Mouse (Mus musculus) telencephalon, adult 2 months (tissue): Measurements from ENCODE around the gene Dnajb6.
"Not testable (repeated sequence)": the region's sequence is repeated elsewhere in the genome, so short reads cannot be mapped to it uniquely, and the experiment has no call there.

Source experiments
- DNase-seq: peaks from one replicate; pipeline ENCODE4 v3.0.0-alpha.2; 2011; ENCODE audit warnings: low read depth, low spot score

The Dnajb6 gene

DNA sequence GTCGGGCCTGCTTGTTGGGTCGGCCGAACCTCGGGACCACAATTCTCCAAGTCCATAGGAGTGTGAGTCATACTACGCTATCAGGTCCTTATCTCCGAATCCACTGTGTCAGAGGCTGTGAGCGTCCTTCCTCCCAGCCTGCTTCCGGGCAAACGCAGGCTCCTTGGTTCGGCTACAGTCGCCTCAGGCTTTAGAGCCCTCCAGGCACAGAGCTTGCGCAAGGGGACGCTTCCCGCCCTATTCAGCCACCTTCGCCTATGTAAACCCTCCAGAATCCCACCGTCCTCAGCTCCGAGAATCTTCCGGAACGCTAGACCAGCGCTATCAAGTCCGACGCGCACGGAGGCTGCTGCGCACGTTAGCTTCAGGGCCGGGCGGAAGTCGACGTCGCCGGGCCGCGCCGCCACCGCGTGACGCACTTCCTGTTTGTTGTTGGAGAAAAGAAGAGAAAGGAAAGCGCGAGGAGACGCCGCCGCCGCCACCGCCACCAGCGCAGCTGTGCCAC, at the start of gene Dnajb6, which contains the start of gene Gm5129:
Gene Dnajb6 (plus strand): TSS at position 132 of the 505 bp plus-strand sequence.
Gene Gm5129 (minus strand): TSS at position 380 of the 505 bp plus-strand sequence.
- peak; percentile 95 for DNase-seq

DNA sequence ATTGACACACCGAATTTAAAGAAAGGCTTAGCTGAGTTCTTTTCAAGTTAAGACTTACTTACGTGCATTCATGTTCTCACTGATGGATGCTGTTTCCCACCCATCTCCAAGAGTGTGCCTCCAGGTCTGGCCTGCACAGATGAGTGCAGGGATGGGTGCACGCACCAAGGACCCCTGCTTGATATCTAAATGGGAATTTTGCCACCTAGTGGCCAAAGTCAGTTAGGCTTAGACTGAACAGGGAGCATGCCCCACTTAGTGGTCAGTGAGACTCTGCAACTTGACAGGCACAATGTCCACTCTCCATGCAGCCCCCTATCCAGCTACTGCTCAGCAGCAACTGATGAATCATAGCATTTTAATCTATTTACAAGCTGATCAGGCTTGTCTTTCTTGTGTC, 47.8 kb upstream of the Dnajb6 start:
- no peak for DNase-seq

DNA sequence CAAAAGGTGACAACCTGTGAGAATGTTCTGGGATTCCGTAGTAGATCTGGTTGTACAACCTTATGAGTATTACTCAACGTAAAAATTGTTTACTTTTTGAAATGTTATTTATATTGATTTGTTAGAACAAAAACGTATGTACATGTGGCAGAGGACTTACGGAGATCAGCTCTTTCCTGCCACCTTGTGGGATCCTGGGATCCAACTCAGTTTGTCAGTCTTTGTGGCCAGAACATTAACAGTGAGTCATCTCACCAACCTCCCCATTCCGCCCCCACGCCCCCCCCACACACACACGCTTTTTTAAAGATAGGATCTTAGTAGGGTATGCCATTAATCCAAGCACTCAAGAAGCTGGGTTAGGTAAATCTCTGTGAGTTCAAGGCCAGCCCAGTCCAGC, 47.1 kb upstream of the Dnajb6 start:
- DNase-seq = peak; percentile 6

DNA sequence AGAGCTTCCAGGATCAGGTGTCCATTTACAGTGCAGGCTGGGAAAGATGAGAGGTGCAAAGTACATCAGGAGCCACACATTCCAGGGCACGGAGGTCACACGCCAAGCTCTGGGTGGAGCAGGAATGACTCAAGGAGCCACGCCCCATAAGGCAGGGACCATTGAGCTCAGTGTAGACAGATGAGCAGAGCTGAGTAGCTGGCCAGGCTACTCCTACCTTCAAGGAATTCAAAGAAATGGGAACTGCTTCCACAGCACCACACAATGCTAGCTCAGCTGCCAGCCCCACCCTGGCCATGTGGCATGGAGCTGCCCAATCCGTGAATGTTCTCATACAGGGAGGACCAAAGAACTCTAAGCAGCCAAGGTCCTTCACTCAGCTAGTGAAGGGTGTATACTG, 37.0 kb upstream of the Dnajb6 start:
- DNase-seq = no peak

DNA sequence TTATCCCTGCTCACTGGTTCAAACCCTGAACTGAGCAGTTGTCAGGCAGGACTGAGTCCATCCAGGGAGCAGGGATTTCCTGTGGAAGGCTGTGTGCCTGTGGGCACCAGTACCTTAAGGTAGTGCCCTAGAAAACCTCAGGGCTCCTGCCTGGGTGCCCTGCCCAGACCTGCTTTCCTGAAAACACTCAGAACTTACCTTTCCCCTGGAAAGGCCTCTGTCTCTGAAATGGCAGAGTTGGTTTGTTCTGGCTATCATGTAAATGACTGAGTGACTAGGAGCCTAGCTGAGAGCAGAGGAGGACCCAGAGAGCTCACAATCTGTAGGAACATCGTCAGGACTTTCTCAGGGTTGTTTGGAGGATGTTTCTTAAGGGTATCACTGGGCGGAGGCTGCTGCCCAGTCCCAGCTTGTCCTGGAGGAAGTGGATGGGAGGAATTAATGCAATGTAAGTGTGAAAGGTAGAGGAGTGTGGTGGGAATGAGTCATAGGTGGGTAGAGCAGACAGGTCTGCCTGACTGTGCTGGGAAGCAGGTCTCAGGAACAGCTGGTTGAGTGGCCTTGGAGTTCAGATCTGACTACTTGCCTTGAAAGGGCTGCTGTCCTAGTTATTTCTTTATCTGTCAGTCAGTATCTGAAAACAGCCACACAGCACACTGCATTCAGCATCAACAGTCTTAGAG, 35.8 kb upstream of the Dnajb6 start:
- no peak for DNase-seq

DNA sequence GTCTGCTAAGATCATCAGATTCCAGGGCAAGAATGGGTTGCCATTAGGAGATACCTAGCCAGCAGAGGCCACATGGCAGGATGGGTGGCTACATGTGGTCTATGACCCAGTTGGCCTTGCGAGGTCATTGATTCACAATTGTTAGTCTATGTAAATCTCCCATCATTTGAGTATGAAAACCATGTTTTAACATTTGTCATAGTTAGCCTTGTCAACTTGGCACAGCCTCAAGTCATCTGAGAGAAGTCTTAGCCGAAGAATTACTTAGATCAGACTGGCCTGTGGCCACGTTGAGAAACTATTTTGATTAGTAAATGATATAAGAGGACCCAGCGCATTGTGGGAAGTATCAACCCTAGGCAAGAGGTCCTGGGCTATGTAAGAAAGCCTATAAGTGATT, 28.2 kb upstream of the Dnajb6 start:
- DNase-seq = no peak

DNA sequence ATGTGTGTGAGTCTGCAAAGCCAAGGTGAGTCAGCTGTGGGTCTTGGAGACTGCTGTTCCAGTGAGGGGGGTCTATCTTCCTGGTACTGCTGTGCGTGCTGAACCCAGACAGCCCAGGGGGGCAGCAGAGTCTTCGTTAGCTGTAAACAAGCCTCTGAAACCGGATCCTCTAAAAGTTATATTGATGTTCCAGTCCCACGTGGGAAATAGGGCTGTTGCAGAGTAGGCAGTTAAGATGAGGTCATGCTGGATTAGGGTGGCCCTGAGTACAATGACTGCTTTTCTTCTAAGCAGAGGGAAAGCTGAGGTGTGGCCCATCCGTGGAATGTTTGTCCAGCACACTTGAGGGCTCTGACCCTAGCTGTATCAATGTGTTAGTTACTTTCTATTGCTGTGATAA, 27.2 kb upstream of the Dnajb6 start:
- no peak for DNase-seq

DNA sequence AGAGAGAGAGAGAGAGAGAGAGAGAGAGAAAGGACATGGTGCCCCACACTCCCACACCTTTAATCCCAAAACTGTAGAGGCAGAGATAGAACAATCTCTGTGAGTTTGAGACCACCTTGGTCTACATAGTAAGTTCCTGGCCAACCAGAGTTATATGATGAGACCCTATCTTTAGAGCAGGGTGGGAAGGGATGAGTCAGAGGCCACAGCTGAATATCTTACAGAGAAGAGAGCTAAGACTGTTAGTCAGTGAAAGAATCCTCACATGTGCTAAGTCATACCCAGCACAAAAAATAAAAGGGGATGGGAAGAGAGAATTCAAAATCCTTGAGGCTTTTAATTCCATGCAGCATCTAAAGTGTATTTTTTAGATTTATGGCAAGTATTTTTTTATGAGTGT, 23.9 kb upstream of the Dnajb6 start:
- no peak for DNase-seq

DNA sequence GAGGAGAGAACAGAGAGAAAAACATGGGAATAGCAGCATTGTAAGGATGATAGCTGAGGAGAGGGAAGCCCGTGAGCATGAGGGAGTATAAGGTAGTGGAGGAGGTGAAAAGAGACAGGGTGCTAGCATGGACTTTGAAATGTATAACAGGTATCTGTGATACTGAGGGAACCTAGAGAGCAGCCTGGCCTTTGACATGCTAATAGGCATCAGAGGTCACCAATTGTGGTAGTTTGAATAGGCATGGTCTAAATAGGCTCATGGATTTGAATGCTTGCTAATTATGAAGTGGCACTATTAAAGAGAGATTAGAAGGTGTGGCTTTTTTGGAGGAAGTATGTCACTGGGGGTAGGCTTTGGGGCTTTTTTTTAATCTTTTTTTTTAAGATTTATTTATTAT, 22.6 kb upstream of the Dnajb6 start:
- DNase-seq = no peak

DNA sequence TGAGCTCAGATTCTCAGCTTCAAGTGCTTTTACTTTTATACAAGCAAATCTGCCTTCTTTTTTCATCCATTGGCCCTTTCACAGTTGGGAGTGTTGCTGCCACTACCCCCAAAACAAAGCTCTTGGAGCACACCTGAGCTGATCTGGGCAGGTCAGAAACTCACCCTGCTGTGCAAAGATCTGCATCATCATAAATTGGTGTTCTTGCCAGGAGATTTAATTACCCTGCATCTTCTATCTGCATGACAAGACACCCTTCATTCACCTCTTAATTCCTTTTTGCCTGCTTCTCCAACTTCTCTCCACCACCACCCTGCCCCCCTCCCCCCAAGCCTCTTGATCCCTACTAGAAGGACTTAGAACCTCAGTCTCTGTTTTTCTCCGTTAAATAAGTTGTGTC, 14.3 kb upstream of the Dnajb6 start:
- DNase-seq = no peak

DNA sequence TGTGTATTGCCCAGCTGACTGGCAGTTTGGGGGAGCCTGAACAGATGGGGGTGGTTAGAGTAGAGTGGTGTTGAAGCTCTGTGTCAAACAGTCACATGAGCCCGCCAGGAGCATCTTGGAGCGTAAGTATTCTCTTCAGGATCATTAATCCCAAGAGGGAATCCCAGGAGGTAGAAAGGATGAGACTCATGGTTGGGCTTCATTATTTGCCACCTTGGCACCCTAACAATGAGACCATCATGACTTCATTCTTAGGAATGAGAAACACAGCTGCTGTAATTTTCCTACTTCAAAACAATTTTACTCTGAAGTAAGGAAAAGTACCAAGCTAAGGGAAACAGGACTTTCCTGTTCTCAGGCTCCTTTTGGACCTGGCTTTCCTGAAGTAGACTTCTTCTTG, 10.1 kb upstream of the Dnajb6 start:
- no peak for DNase-seq

DNA sequence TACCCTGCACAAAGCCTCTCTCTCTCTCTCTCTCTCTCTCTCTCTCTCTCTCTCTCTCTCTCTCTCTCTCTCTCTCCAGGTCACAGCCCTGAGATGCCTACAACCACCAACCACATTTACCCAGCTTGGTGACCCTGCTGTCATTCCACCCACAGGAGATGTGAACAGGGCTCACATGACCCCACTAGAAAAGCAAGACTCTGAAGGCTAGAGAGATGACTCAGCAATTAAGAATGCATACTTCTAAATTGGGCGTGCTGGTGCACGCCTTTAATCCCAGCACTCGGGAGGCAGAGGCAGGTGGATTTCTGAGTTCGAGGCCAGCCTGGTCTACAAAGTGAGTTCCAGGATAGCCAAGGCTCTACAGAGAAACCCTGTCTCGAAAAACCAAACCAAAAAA, 9.4 kb upstream of the Dnajb6 start:
- not testable (repeated sequence) for DNase-seq

DNA sequence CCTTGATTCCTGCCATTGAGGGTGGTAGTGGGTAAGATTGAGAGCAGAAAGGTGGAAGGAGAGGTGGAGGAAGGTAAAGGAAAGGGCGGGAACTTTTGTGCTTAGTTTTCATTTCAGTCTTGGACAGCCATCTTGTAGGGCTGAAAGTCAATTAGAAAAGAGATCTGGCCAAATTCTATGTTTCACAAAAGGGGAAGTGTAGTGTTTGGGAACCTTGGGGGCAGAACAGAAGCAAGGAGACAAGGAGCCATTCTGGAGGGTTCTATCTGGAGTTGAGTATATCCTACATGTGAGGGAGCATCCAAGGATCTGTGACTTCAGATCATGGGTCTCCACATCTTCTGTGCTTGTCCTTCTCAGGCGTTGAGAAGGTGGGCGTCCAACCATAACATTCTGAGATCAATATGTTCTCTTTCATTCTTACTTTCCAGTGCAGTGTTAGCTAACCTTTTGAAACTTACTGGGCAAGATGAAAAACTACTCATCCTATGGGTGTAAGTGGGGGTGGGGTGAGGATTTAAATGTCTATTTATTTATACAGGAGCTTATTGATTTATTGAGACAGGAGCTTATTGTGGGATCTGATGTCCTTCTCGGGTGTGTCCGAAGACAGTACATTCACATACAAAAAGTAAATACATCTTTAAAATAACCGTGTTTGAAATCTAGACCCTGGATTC, 517 bp upstream of the Dnajb6 start:
- DNase-seq = no peak

DNA sequence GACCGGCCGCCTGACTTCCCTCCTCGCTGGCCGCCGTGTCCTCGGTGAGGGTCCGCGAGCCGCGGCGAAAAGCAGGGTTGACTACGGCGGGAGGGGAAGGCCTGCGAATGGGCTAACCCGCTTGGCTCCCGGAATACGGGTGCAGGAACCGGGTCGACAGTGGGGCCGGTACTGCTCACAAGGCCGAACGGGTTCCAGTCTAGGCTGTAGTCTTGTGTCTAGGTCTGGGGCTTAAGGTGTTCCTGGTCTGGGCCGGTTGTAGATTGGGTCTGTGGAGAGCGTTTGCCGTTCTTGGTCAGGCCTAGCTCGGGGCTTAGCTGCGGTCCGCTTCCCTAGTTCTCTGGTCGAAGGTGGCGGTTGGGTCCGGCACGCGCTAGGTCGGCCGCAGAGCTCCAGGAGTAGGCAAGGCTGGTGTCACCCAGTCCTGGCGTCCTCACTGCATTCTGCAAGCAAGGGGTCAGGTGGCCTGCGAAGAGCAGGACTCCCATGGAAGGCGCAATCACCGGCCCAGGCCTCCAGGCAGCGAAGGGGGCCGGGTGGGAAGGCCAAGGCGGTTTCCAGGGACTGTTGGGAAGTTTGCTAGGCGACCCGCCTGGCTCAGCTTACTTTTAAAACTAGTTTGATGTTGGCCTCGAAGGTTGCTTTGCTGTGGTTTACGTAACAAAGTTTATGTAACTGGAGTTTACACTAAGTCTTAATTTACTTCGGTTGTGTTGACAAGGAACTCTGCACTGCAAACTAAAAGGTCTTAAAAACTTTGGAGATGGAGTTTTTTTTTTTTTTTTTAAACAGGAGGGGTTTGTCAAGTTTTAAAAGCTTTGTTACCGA, 799 bp downstream of the Dnajb6 start:
- no peak for DNase-seq

DNA sequence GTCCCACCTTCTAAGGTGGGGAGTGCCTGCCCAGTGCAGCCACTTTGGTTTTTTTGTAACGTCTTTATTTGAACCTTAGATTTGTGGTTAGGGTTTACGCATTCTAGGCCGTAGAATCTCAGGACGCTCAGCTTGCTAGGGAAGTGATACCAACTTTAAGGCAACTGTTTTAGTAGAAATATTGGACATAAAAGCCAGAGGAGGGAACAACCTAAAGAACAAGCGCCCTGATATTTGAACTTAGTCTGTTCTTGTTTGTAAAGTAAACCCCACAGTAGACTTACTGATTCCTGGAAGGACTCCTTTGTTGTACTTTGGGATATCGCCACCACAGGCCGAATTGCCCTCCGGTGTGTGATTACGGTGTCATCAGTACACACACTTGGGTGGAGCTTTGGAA, 1.5 kb downstream of the Dnajb6 start:
- no peak for DNase-seq

DNA sequence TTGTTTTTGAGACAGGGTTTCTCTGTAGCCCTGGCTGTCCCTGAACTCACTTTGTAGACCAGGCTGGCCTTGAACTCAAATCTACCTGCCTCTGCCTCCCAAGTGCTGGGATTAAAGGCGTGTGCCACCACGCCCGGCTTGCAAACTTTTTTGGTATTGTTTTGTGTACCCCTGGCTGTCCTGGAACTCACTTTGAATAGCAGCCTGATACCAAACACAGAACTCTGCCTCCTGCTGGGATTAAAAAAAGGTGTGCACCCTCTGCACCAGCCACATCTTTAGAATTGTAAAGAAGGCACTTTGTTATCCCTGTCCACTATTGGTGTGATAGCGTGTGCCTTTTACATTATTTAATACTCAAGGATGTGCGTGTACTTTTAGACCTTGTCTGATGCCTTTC, 2.0 kb downstream of the Dnajb6 start:
- no peak for DNase-seq

DNA sequence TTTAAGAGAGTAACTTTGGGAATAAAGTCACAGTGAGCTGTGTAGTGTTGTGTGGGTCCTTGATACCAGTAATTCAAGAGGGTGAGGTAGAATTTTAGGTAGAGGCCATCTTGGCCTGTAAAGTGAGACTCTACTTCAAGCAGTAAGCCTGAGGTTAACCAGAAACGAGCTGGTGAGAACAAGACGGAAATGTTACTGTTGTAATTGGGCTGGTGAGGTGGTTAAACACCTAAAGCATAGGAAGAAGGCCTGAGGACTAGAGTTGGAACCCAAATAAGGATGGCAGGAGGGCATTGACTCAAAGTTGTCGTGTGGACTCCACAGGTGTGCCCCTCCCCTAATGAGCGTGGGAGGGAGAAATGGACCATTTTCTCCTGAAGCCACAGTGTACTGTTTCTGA, 2.6 kb downstream of the Dnajb6 start:
- DNase-seq = no peak

DNA sequence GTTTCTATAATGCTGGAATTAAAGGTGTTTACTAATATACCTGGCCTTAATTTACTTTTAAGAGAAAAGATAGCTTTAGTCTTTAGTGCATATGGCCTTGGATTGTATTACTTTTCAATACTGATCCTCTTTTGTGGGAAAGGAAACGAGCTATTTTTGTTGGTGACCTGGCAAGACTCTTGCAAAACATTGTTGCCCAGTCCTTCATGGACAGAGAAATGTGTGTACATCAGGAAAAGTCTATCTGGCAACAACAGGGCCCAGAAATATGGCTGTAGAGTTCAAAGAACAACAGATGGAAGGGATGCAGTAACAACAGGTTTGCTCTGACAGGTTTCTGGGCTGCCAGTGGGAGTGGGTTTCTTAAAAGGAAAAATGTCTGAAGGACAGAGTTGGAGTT, 5.2 kb downstream of the Dnajb6 start:
- no peak for DNase-seq

DNA sequence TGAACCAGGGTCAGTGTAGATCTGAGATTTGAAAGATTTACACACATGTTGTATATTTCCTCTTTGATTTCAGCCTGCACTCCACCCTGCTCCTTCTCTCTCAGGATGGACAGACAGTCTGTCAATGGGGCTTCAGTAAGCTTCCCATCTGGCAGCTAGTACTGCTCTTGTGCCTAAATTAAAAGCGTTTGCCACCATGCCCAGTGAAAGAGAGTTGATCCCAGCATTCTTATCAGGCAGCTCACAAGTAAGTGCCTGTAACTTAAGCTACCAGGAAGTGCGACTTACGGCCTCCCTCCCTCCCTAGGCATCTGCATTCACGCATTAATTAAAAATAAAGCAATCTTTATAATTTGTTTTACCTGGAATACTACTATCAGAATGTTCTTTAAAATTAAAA, 5.6 kb downstream of the Dnajb6 start:
- no peak for DNase-seq

DNA sequence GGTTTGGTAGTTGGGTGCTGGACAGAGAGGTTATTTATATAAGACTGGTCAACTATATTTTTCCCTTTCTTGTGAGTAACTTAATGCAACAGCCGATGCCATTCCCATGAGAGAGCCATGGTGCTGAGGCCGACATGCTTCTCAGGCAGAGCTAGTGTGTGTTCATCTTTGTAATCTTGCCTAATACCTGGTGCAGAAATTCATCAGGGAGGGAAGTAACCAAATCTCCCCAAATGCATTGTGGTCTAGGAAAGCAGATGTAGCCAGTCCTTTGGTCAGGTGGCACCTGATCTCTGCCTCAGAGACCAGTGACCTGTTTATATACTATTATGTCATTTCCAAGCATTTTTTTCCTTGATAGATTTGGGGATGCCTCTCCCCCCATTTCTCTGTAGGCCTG, 12.2 kb downstream of the Dnajb6 start:
- DNase-seq = no peak

DNA sequence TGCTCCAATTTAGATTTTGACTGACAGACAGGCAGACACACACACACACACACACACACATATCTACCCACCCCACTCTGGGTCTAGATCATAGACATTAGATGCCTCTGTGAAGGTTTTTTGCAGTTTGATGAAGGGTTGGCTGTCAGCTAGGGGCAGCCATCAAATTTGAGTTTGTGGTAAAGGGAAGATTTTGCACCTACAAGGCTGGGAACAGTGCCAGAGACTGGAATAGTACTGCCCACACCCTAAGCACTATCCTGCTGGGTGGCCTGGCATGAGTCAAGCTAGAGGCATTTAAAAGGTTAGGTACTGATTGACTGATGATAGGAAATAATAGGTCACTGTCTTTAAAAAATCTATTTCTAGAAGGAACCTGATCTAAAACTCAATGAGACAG, 15.8 kb downstream of the Dnajb6 start:
- DNase-seq = no peak

DNA sequence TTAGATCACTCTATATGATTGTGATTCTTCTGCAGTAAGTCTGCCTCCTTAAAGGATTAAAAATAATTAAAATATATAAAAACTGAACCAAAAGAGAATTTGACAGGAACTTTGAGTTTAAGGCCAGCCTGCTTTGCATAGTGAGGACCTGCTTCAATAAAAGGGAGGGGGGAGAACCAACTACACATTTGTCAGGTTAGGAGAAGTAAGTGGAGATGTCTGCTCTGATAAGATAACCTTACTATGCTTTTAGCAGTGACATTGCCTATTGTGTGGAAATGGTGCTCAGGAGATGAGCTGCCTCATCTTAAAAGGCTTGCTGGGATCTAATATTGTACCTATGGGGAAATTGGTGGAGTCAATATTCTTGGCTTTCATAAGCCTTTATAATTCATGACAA, 17.4 kb downstream of the Dnajb6 start:
- DNase-seq = no peak
